Mouse (Mus musculus) brain, embryonic 14.5 days (tissue): ENCODE data around the gene Tff2.

Source experiments
- CTCF ChIP-seq: fragments of 200-500 bp; IDR thresholded peaks from 2 replicates; pipeline ENCODE4 v1.5.1; 2012; ENCODE audit warnings: inconsistent platforms, mild to moderate bottlenecking, moderate library complexity, borderline replicate concordance; ENCODE audit not compliant: insufficient read depth, insufficient read length; ENCODE audit errors: extremely low read depth
- POLR2A ChIP-seq: fragments of 200-500 bp; IDR thresholded peaks from 2 replicates; pipeline ENCODE4 v1.6.1; 2012; ENCODE audit warnings: mild to moderate bottlenecking, inconsistent platforms, borderline replicate concordance; ENCODE audit not compliant: poor library complexity, insufficient read depth, insufficient read length, severe bottlenecking; ENCODE audit errors: extremely low read depth

GRCm38 (mm10) chr17:31153785-31154184 lies 9.7 kb upstream of the Tff2 start:
- TF ChIP-seq CTCF (no peak), POLR2A (no peak)
